Mouse (Mus musculus): ENCODE measurements around the gene Mcm10. TPM values are rescaled to one million over a fixed set of nuclear protein-coding genes. Genes with fewer than 3 reads are reported as not detected.
A peak's percentile ranks its signal among the peaks of the same experiment; 100 is the strongest.

Mcm10 gene
- total RNA-seq (2012; rRNA removed) = 84.4 and 102 TPM in 2 replicates
- 100 to 1,000 TPM; 107 to 214 TPM for polyA plus RNA-seq (2012; ENCODE audit: insufficient read depth in 1 of 2, insufficient read length in 2 of 2, low read depth in 1 of 2, low replicate concordance in 2 of 2, missing spikeins in 1 of 2)

GRCm38 (mm10) chr2:5012491-5013324, at the start of gene Mcm10:
Gene Mcm10, minus strand, starts transcription at chr2:5012791.
- DNase-seq (ENCODE audit: low read depth, low spot score) = peak; percentile 99
- peaks cover 2 to 18% of the 10 kb centered on the region in 2 experiments; a peak in 3 of 4 replicates for H3K4me1 ChIP-seq (ENCODE audit: control insufficient read depth in 1 of 2, insufficient read depth in 2 of 2, low read length in 2 of 2)
- peak within 1 kb of the TSS; percentile 71 to 99 for H3K4me3 ChIP-seq (ENCODE audit: control insufficient read depth in 1 of 2, insufficient read depth in 1 of 2, low read depth in 2 of 2, low read length in 2 of 2)
- TF ChIP-seq USF1 (IDR thresholded peaks at IDR 0.05; ENCODE audit: low read depth, low read length) (no peak), TBP (IDR thresholded peaks at IDR 0.05; ENCODE audit: low read depth, low read length) (peak; percentile 92), MAZ (IDR thresholded peaks at IDR 0.05; ENCODE audit: low read depth, low read length) (no peak), GABPA (IDR thresholded peaks at IDR 0.05; ENCODE audit: low read depth, low read length) (no peak), ETS1 (IDR thresholded peaks at IDR 0.05; ENCODE audit: low read depth, low read length) (no peak), CHD1 (IDR thresholded peaks at IDR 0.05; ENCODE audit: low read depth, low read length) (no peak), KAT2A (conservative IDR thresholded peaks at IDR 0.05; ENCODE audit: low read depth, low read length) (peak; percentile 59), UBTF (IDR thresholded peaks at IDR 0.05; ENCODE audit: borderline replicate concordance, insufficient read depth, low read depth, low read length) (no peak), RCOR1 (IDR thresholded peaks at IDR 0.05; ENCODE audit: low read depth, low read length) (no peak), RAD21 (IDR thresholded peaks at IDR 0.05; ENCODE audit: low read depth, low read length) (no peak), ELF1 (IDR thresholded peaks at IDR 0.05; ENCODE audit: low read depth, low read length) (peak; percentile 81), NELFE (IDR thresholded peaks at IDR 0.05; ENCODE audit: low read depth, low read length) (peak; percentile 80), TCF12 (IDR thresholded peaks at IDR 0.05; ENCODE audit: low read depth, low read length) (peak; percentile 44; the same call in 1 of the 2 replicates), MXI1 (IDR thresholded peaks at IDR 0.05; ENCODE audit: low read depth, low read length) (peak; percentile 82), ZMIZ1 (IDR thresholded peaks at IDR 0.05; ENCODE audit: low read depth, low read length) (0 out of 2 replicates have a peak, but pooled peaks have one; percentile 35), MAFK (IDR thresholded peaks at IDR 0.05; ENCODE audit: borderline replicate concordance, low read depth, low read length) (no peak), POLR2AphosphoS5 (IDR thresholded peaks at IDR 0.05; ENCODE audit: borderline replicate concordance, low read depth, low read length) (no peak), ZKSCAN1 (IDR thresholded peaks at IDR 0.05; ENCODE audit: low read depth, low read length) (no peak), MEF2A (IDR thresholded peaks at IDR 0.05; ENCODE audit: extremely low read depth, insufficient replicate concordance, low read depth, low read length, poor library complexity, severe bottlenecking) (no peak), SIN3A (IDR thresholded peaks at IDR 0.05; ENCODE audit: low read length) (peak; percentile 74; the same call in 1 of the 2 replicates), ZC3H11A (IDR thresholded peaks at IDR 0.05; ENCODE audit: low read depth, low read length) (no peak), HCFC1 (IDR thresholded peaks at IDR 0.05; ENCODE audit: low read depth, low read length) (peak; percentile 86), TAL1 (IDR thresholded peaks at IDR 0.05; ENCODE audit: low read length) (no peak), MYC (IDR thresholded peaks at IDR 0.05; ENCODE audit: low read depth, low read length) (no peak; the same call in 1 of the 2 replicates), JUND (IDR thresholded peaks at IDR 0.05; ENCODE audit: low read depth, low read length) (no peak), POLR2AphosphoS2 (IDR thresholded peaks at IDR 0.05; ENCODE audit: low read length) (peak; percentile 75), NRF1 (IDR thresholded peaks at IDR 0.05; ENCODE audit: insufficient read depth, low read depth, low read length, poor library complexity, severe bottlenecking) (no peak), SMC3 (IDR thresholded peaks at IDR 0.05; ENCODE audit: low read depth, low read length) (no peak), E2F4 (IDR thresholded peaks at IDR 0.05; ENCODE audit: borderline replicate concordance, low read depth, low read length) (peak; percentile 88), USF2 (IDR thresholded peaks at IDR 0.05; ENCODE audit: borderline replicate concordance in 1 of 2, insufficient read depth in 1 of 2, low read depth in 1 of 2, low read length in 2 of 2) (no peak), EP300 (IDR thresholded peaks at IDR 0.05; ENCODE audit: low read depth in 1 of 2, low read length in 2 of 2) (no peak), ZNF384 (IDR thresholded peaks at IDR 0.05; ENCODE audit: low read depth, low read length) (no peak), POLR2A (IDR thresholded peaks at IDR 0.05; ENCODE audit: control insufficient read depth in 1 of 2, insufficient read depth in 1 of 2, low read depth in 1 of 2, low read length in 2 of 2, poor library complexity in 1 of 2) (peak; percentile 80 to 88), GATA1 (IDR thresholded peaks at IDR 0.05; ENCODE audit: low read depth, low read length) (no peak), MYB (IDR thresholded peaks at IDR 0.05; ENCODE audit: low read depth, low read length) (no peak)

More at GRCm38 (mm10) chr2:5012491-5013324, at the start of gene Mcm10:
- Histone ChIP-seq H3K36me3 (ENCODE audit: control insufficient read depth in 1 of 2, insufficient read depth in 2 of 2, low read length in 2 of 2) (peaks cover 12 to 23% of the 10 kb centered on the region in 2 experiments), H3K9ac (ENCODE audit: control insufficient read depth, low read depth, low read length, poor library complexity, severe bottlenecking) (peak within 1 kb of the TSS; percentile 100), H3K79me2 (ENCODE audit: control insufficient read depth, insufficient read depth, low read length, poor library complexity) (peaks cover 17% of the 10 kb centered on the region), H3K9me3 (replicated peaks; ENCODE audit: insufficient read depth, low read length) (no peaks in the 10 kb centered on the region), H3K27me3 (ENCODE audit: control insufficient read depth in 1 of 2, insufficient read depth in 2 of 2, low read length in 2 of 2) (no peaks in the 10 kb centered on the region), H3K27ac (ENCODE audit: control insufficient read depth, low read depth, low read length) (peak within 1 kb of the TSS; percentile 91)

All from MEL (cell line).